16 mouse cellular contexts compared by ENCODE assay signal in genomic region chr11:120576365-120576981, GRCm38 (mm10). TPM values are rescaled to one million over a fixed set of nuclear protein-coding genes. Genes with fewer than 3 reads are reported as not detected.
DNase-seq lines count a peak whose midpoint lies in the region; ATAC-seq and TF ChIP-seq lines count a peak whose summit lies in the region.
"Had no signal": no experiment of that assay in that cellular context is flagged by ENCODE, and none has a peak within 500 bp of the region (broad histone marks: within the 10 kb centered on the region; RNA-seq: fewer than 3 reads in every experiment).

No protein-coding gene starts in this region.

- no peaks in the 10 kb centered on the region for H3K9me3 ChIP-seq in forebrain, embryonic 10.5 days
- no peaks in the 10 kb centered on the region for H3K9me3 ChIP-seq in forebrain, embryonic 14.5 days (replicated peaks; ENCODE audit: control insufficient read depth, low read length)
- no peaks in the 10 kb centered on the region for H3K9me3 ChIP-seq in neural tube, embryonic 15.5 days (replicated peaks)
- H3K9me3 ChIP-seq: lung, embryonic 15.5 days had no signal

- H3K4me3 ChIP-seq in forebrain, embryonic 10.5 days = peak overlapping the region; percentile 19; the same call in 1 of the 2 replicates
- H3K4me3 ChIP-seq in forebrain, embryonic 14.5 days (ENCODE audit: low read depth, low read length) = no peak overlapping the region
- no peak overlapping the region for H3K4me3 ChIP-seq in neural tube, embryonic 15.5 days (replicated peaks)
- H3K4me3 ChIP-seq in liver, adult 2 months (ENCODE audit: insufficient read depth, low read depth, low read length) = peak overlapping the region; percentile 61
- H3K4me3 ChIP-seq: erythroblast, embryonic 14.5 days; lung, embryonic 15.5 days had no signal

- H3K4me2 ChIP-seq in forebrain, embryonic 14.5 days (ENCODE audit: low read length) = no peak overlapping the region
- H3K4me2 ChIP-seq in neural tube, embryonic 15.5 days = no peak overlapping the region
- H3K4me2 ChIP-seq: lung, embryonic 15.5 days had no signal

- no peak overlapping the region for H3K9ac ChIP-seq in forebrain, embryonic 14.5 days (ENCODE audit: low read length)
- no peak overlapping the region for H3K9ac ChIP-seq in neural tube, embryonic 15.5 days (replicated peaks)
- peak overlapping the region; percentile 91 for H3K9ac ChIP-seq in liver, adult 2 months (ENCODE audit: low read depth, low read length)
- H3K9ac ChIP-seq: lung, embryonic 15.5 days had no signal

- WGBS in forebrain, embryonic 10.5 days = 90% methylated on average over 3 of the region's 3 CpGs
- 90% methylated on average over 3 of the region's 3 CpGs for WGBS in forebrain, embryonic 14.5 days
- 90% methylated on average over 3 of the region's 3 CpGs for WGBS in neural tube, embryonic 15.5 days
- WGBS in liver, adult 2 months = 30% methylated on average over 3 of the region's 3 CpGs

- no peak for TF ChIP-seq CTCF in liver, adult 2 months (IDR thresholded peaks at IDR 0.05; ENCODE audit: low read depth, low read length)

- peaks cover 23% of the 10 kb centered on the region for H3K79me2 ChIP-seq in liver, adult 2 months (ENCODE audit: control insufficient read depth, insufficient read depth, low read length)

- H3K27me3 ChIP-seq in forebrain, embryonic 10.5 days (ENCODE audit: poor library complexity, severe bottlenecking) = no peaks in the 10 kb centered on the region
- H3K27me3 ChIP-seq in forebrain, embryonic 14.5 days (replicated peaks; ENCODE audit: control insufficient read depth, insufficient read depth, low read length) = no peaks in the 10 kb centered on the region
- H3K27me3 ChIP-seq in neural tube, embryonic 15.5 days (replicated peaks) = no peaks in the 10 kb centered on the region
- H3K27me3 ChIP-seq in liver, adult 2 months (ENCODE audit: control insufficient read depth, insufficient read depth, low read length) = no peaks in the 10 kb centered on the region
- H3K27me3 ChIP-seq: lung, embryonic 15.5 days had no signal

- peaks cover 50% of the 10 kb centered on the region for H3K4me1 ChIP-seq in forebrain, embryonic 10.5 days
- H3K4me1 ChIP-seq in forebrain, embryonic 14.5 days (ENCODE audit: control insufficient read depth, insufficient read depth, low read length) = peaks cover 11% of the 10 kb centered on the region
- peaks cover 39% of the 10 kb centered on the region for H3K4me1 ChIP-seq in neural tube, embryonic 15.5 days
- H3K4me1 ChIP-seq in liver, adult 2 months (ENCODE audit: control insufficient read depth, insufficient read depth, low read length) = peaks cover 31% of the 10 kb centered on the region

- DNase-seq in forebrain, embryonic 10.5 days (ENCODE audit: extremely low spot score, low spot score) = no peak
- DNase-seq in forebrain, embryonic 14.5 days (ENCODE audit: low spot score) = no peak
- peak; percentile 15 for DNase-seq in neural tube, embryonic 10.5 days (ENCODE audit: extremely low spot score, low spot score)
- DNase-seq in liver, adult 2 months (ENCODE audit: extremely low read depth, low read depth, low spot score) = peak; percentile 100
- DNase-seq in yolk sac, embryonic 10.5 days (ENCODE audit: low spot score) = peak; percentile 87
- DNase-seq in spleen, postnatal 4 days (ENCODE audit: low spot score in 2 of 2) = no peak
- no peak for DNase-seq in right cerebral cortex, postnatal 4 days
- DNase-seq: gastrocnemius, postnatal 36 days; thymus, postnatal 36 days had no signal

- no peak for ATAC-seq in forebrain, embryonic 14.5 days
- no peak for ATAC-seq in neural tube, embryonic 15.5 days (ENCODE audit: low FRiP score)

- peaks cover 45% of the 10 kb centered on the region for H3K36me3 ChIP-seq in forebrain, embryonic 10.5 days (replicated peaks)
- H3K36me3 ChIP-seq in forebrain, embryonic 14.5 days (ENCODE audit: control insufficient read depth, insufficient read depth, low read length) = peaks cover 31% of the 10 kb centered on the region
- peaks cover 25% of the 10 kb centered on the region for H3K36me3 ChIP-seq in neural tube, embryonic 15.5 days
- peaks cover 1% of the 10 kb centered on the region for H3K36me3 ChIP-seq in liver, adult 2 months (ENCODE audit: control insufficient read depth, insufficient read depth, low read length)

- peak; percentile 59; the same call in 1 of the 2 replicates for TF ChIP-seq POLR2A in liver, adult 2 months (IDR thresholded peaks at IDR 0.05; ENCODE audit: extremely low read depth, insufficient read depth, low read length)

- no peak overlapping the region for H3K27ac ChIP-seq in forebrain, embryonic 10.5 days
- H3K27ac ChIP-seq in forebrain, embryonic 14.5 days (ENCODE audit: low read depth, low read length) = no peak overlapping the region
- no peak overlapping the region for H3K27ac ChIP-seq in neural tube, embryonic 15.5 days (replicated peaks)
- peak overlapping the region; percentile 100 for H3K27ac ChIP-seq in liver, adult 2 months (replicated peaks; ENCODE audit: insufficient read depth, low read depth, low read length)
- H3K27ac ChIP-seq: lung, embryonic 15.5 days had no signal

RNA-seq across cellular contexts. Expression of gene P4hb, which starts 3.4 kb away (rescaled TPM):
- polyA plus RNA-seq in forebrain, embryonic 10.5 days (2016; fragmentation: Nextera tagmentation; extraction: Ambion mirVana) = 485 and 533 TPM in 2 replicates
- 325 and 332 TPM in 2 replicates for polyA plus RNA-seq in forebrain, embryonic 14.5 days (2014; fragmentation: Nextera tagmentation; extraction: Ambion mirVana)
- polyA plus RNA-seq in neural tube, embryonic 15.5 days (2015; fragmentation: Nextera tagmentation; extraction: Ambion mirVana) = 282 and 351 TPM in 2 replicates
- total RNA-seq in liver, adult 2 months (2014; rRNA removed) = 933 and 951 TPM in 2 replicates
- polyA plus RNA-seq in liver, adult 2 months (2012; rRNA removed) = 683 and 737 TPM in 2 replicates

RNA-seq across cellular contexts. Expression of gene Arhgdia, which starts 5.0 kb away (rescaled TPM):
- polyA plus RNA-seq in forebrain, embryonic 10.5 days (2016; fragmentation: Nextera tagmentation; extraction: Ambion mirVana) = 744 and 753 TPM in 2 replicates
- 449 and 481 TPM in 2 replicates for polyA plus RNA-seq in forebrain, embryonic 14.5 days (2014; fragmentation: Nextera tagmentation; extraction: Ambion mirVana)
- polyA plus RNA-seq in neural tube, embryonic 15.5 days (2015; fragmentation: Nextera tagmentation; extraction: Ambion mirVana) = 488 and 542 TPM in 2 replicates
- 14.9 and 22.3 TPM in 2 replicates for total RNA-seq in liver, adult 2 months (2014; rRNA removed)
- polyA plus RNA-seq in liver, adult 2 months (2012; rRNA removed) = 142 and 188 TPM in 2 replicates

RNA-seq across cellular contexts. Expression of gene Alyref, which starts 21.7 kb away (rescaled TPM):
- 618 and 646 TPM in 2 replicates for polyA plus RNA-seq in forebrain, embryonic 10.5 days (2016; fragmentation: Nextera tagmentation; extraction: Ambion mirVana)
- polyA plus RNA-seq in forebrain, embryonic 14.5 days (2014; fragmentation: Nextera tagmentation; extraction: Ambion mirVana) = 318 and 352 TPM in 2 replicates
- 219 and 265 TPM in 2 replicates for polyA plus RNA-seq in neural tube, embryonic 15.5 days (2015; fragmentation: Nextera tagmentation; extraction: Ambion mirVana)
- 33.8 and 34.5 TPM in 2 replicates for total RNA-seq in liver, adult 2 months (2014; rRNA removed)
- polyA plus RNA-seq in liver, adult 2 months (2012; rRNA removed) = 12.6 and 12.9 TPM in 2 replicates

RNA-seq across cellular contexts. Expression of gene Anapc11, which starts 21.7 kb away (rescaled TPM):
- 218 and 228 TPM in 2 replicates for polyA plus RNA-seq in forebrain, embryonic 10.5 days (2016; fragmentation: Nextera tagmentation; extraction: Ambion mirVana)
- 237 and 281 TPM in 2 replicates for polyA plus RNA-seq in forebrain, embryonic 14.5 days (2014; fragmentation: Nextera tagmentation; extraction: Ambion mirVana)
- 206 and 208 TPM in 2 replicates for polyA plus RNA-seq in neural tube, embryonic 15.5 days (2015; fragmentation: Nextera tagmentation; extraction: Ambion mirVana)
- 8.9 and 12.8 TPM in 2 replicates for total RNA-seq in liver, adult 2 months (2014; rRNA removed)
- 57.0 and 59.4 TPM in 2 replicates for polyA plus RNA-seq in liver, adult 2 months (2012; rRNA removed)

RNA-seq across cellular contexts. Expression of gene Ppp1r27, which starts 25.5 kb away (rescaled TPM):
- polyA plus RNA-seq in forebrain, embryonic 10.5 days (2016; fragmentation: Nextera tagmentation; extraction: Ambion mirVana) = not detected in 2 replicates
- not detected in 2 replicates for polyA plus RNA-seq in forebrain, embryonic 14.5 days (2014; fragmentation: Nextera tagmentation; extraction: Ambion mirVana)
- polyA plus RNA-seq in neural tube, embryonic 15.5 days (2015; fragmentation: Nextera tagmentation; extraction: Ambion mirVana) = 0.69 and 14.1 TPM in 2 replicates
- 0.28 TPM in 1 of 2 replicates, not detected in the other for total RNA-seq in liver, adult 2 months (2014; rRNA removed)
- polyA plus RNA-seq in liver, adult 2 months (2012; rRNA removed) = not detected in 2 replicates
- total RNA-seq: hematopoietic stem cell, adult 5-6 weeks; layer of hippocampus, postnatal 25 days had no signal
- polyA plus RNA-seq: cerebellum, adult 2 months; erythroblast, embryonic 14.5 days; midbrain, embryonic 14.5 days had no signal

Comparison
In these comparisons a context has a peak if more than half of its experiments do, and no peak if none do; other contexts are left out.
1. H3K4me3 ChIP-seq: peak in forebrain, embryonic 10.5 days (single experiment) and liver, adult 2 months (single experiment); none in forebrain, embryonic 14.5 days (single experiment) and neural tube, embryonic 15.5 days (single experiment).
2. DNase-seq: peak in neural tube, embryonic 10.5 days (single experiment), liver, adult 2 months (single experiment) and yolk sac, embryonic 10.5 days (single experiment); none in forebrain, embryonic 10.5 days (single experiment), forebrain, embryonic 14.5 days (single experiment), spleen, postnatal 4 days (0 of 2) and right cerebral cortex, postnatal 4 days (single experiment).
3. RNA of gene Alyref, which starts 21.7 kb away (polyA plus RNA-seq): 618 to 646 TPM in forebrain, embryonic 10.5 days, 318 to 352 TPM in forebrain, embryonic 14.5 days and 219 to 265 TPM in neural tube, embryonic 15.5 days; 12.6 to 12.9 TPM in liver, adult 2 months; every median in the first group is over 10 times any median in the second.